Mouse (Mus musculus): ENCODE results near the gene Gm21778. TPM values are rescaled to one million over a fixed set of nuclear protein-coding genes. Genes with fewer than 3 reads are reported as not detected.
"Not testable (repeated sequence)": the region's sequence is repeated elsewhere in the genome, so short reads cannot be mapped to it uniquely, and the experiment has no call there.

Gm21778 gene
- not detected for total RNA-seq (2022)

GRCm38 (mm10) chrY:5942160-5942559 is at the start of gene Gm21778:
Gm21778 (plus strand) TSS chrY:5942460.
- not testable (repeated sequence) for DNase-seq (ENCODE audit: low spot score in 2 of 2)

Other genes starting within 250 kb of the Gm21778 start
- not detected for gene Gm20914, start 216.5 kb upstream of the Gm21778 start, total RNA-seq (2022)
- gene Gm28171, start 149.1 kb upstream of the Gm21778 start, total RNA-seq (2022) = not detected

Measured in gastrocnemius, adult 8-10 months (tissue).